Mouse (Mus musculus) neural tube, embryonic 13.5 days (tissue): ENCODE measurements around the gene Slc12a9. TPM values are rescaled to one million over a fixed set of nuclear protein-coding genes. Genes with fewer than 3 reads are reported as not detected.

Experiments
- ATAC-seq: fragments of 200-750 bp; cut with Nextera tagmentation; 2 replicates; pipeline ENCODE4 v1.8.0; 2017; ENCODE audit warnings: low read depth, mild to moderate bottlenecking, moderate TSS enrichment, moderate library complexity
- H3K27ac ChIP-seq: fragments of 300-500 bp; sonication (generic); replicated peaks from 2 replicates; pipeline ENCODE4 v1.5.1; 2015; ENCODE audit warnings: moderate library complexity, mild to moderate bottlenecking, inconsistent platforms
- H3K27me3 ChIP-seq: fragments of 300-500 bp; sonication (generic); 2 replicates; pipeline ENCODE4 v1.6.1; 2015; ENCODE audit warnings: mild to moderate bottlenecking, inconsistent platforms
- H3K36me3 ChIP-seq: fragments of 300-500 bp; sonication (generic); 2 replicates; pipeline ENCODE4 v1.6.1; 2015; ENCODE audit warnings: mild to moderate bottlenecking, inconsistent platforms
- H3K4me1 ChIP-seq: fragments of 300-500 bp; sonication (generic); replicated peaks from 2 replicates; pipeline ENCODE4 v1.6.1; 2015; ENCODE audit warnings: inconsistent platforms
- H3K4me2 ChIP-seq: fragments of 300-500 bp; sonication (generic); 2 replicates; pipeline ENCODE4 v1.6.1; 2015; ENCODE audit warnings: inconsistent platforms, mild to moderate bottlenecking, moderate library complexity
- H3K4me3 ChIP-seq: fragments of 300-500 bp; sonication (generic); 2 replicates; pipeline ENCODE4 v1.5.1; 2015; ENCODE audit warnings: mild to moderate bottlenecking, inconsistent platforms
- H3K9ac ChIP-seq: fragments of 300-500 bp; sonication (generic); 2 replicates; pipeline ENCODE4 v1.6.1; 2015; ENCODE audit warnings: moderate library complexity, mild to moderate bottlenecking, inconsistent platforms
- H3K9me3 ChIP-seq: fragments of 300-500 bp; sonication (generic); 2 replicates; pipeline ENCODE4 v1.6.1; 2016; ENCODE audit warnings: inconsistent platforms
- WGBS: fragments of 180-500 bp; shearing (Covaris S2); methylation state at CpG from one replicate; pipeline ENCODE4 v1.1.7; 2015; 5-methylcytosine and 5-hydroxymethylcytosine counted together
- polyA plus RNA-seq: library from polyadenylated mRNA; unstranded; fragments of >200 nt; fragmentation: Nextera tagmentation; extraction: Ambion mirVana; gene quantifications from 2 replicates; pipeline ENCODE4 v1.2.1, GENCODE M21; 2015

Gene Slc12a9
- 26.9 and 27.4 TPM in 2 replicates for polyA plus RNA-seq

DNA sequence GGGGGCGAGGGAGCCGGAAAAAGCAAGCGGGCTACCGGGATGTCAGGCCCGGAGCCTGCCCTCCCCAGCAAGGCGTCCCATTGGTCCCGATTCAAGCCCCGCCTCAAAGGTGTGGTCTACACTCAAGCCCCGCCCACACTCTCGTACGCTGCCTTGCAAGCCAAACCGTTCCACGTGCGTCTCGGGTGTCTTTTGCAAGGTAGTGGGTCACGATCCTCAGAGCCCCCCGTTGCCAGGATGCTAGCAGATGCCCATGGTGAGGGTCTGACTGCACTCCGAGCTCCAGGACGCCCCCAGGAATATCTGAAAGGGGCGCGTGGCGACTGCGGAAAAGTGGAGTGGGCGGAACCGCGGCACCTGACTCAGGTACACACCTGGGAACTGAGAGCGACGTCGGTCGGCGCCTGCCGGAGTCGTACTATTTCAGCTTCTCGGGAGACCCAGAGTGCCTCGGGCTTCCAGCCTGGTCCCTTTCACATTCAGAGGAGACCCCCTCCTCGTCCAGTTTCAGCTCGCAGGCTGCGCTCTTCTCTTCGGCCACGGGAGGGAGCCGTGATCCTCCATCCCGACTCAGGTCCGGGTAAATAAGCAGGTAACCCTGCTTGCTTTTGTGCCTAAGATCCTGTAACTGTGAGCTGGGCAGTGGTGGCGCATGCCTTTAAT lies at the start of gene Slc12a9:
Slc12a9 (minus strand) TSS at position 86 of the 663 bp plus-strand sequence.
- peaks cover 33% of the 10 kb centered on the region for H3K4me1 ChIP-seq
- H3K9ac ChIP-seq = peak within 1 kb of the TSS; percentile 87
- peak within 1 kb of the TSS; percentile 79 for H3K27ac ChIP-seq
- no peaks in the 10 kb centered on the region for H3K9me3 ChIP-seq
- peak within 1 kb of the TSS; percentile 65 for H3K4me3 ChIP-seq
- peak within 1 kb of the TSS; percentile 92 for H3K4me2 ChIP-seq
- no peaks in the 10 kb centered on the region; the same call in 1 of the 2 replicates for H3K36me3 ChIP-seq
- peak; percentile 92 for ATAC-seq
- H3K27me3 ChIP-seq = no peaks in the 10 kb centered on the region; the same call in 1 of the 2 replicates
- WGBS = under 1% methylated on average over 44 of the region's 44 CpGs

DNA sequence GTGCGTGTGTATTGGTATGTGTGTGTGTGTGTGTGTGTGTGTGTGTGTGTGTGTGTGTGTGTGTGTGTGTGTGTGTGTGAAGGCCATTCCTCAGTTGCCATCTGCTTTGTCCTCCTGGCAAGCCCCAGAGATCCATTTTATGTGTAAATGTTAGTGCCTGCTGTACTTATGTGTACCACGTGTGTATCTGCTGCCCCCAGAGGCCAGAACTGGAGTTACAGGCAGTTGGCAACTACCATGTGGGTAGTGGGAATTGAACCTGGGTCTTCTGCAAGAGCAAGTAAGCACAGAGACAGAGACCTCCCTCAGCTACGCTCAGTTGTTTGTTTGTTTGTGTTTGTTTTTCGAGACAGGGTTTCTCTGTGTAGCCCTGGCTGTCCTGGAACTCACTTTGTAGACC lies 47.8 kb upstream of the Slc12a9 start:
- no peaks in the 10 kb centered on the region for H3K27me3 ChIP-seq
- no peak for ATAC-seq
- H3K9ac ChIP-seq = no peak overlapping the region

DNA sequence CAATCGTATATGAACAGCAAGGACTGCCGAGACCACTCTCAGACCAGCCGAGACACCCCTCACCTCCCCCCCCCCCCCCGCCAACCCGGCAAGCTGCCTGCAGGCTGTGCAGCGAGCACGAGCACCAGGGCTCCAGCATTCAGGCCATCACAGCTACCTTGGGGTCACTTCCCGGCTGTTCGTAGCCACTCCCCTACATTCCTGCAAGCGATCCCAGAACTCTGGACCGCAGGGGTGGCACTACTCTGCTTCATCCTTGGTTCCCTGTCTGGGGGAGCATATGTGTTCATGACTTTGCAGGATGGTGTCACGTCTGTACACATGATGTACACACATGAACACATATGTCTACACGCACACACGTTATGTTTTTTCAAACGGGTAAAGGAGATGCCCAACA lies 44.2 kb upstream of the Slc12a9 start:
- no peak overlapping the region for H3K4me3 ChIP-seq
- no peaks in the 10 kb centered on the region for H3K9me3 ChIP-seq
- H3K9ac ChIP-seq = no peak overlapping the region; the same call in 1 of the 2 replicates
- no peak for ATAC-seq
- H3K4me1 ChIP-seq = peaks cover 16% of the 10 kb centered on the region
- no peak overlapping the region for H3K27ac ChIP-seq
- peaks cover 13% of the 10 kb centered on the region for H3K36me3 ChIP-seq
- H3K27me3 ChIP-seq = no peaks in the 10 kb centered on the region
- WGBS = 32% methylated on average over 11 of the region's 15 CpGs
- 0 out of 2 replicates have a peak overlapping the region, but pooled peaks have one; percentile 20 for H3K4me2 ChIP-seq

More for the DNA sequence above, 47.8 kb upstream of the Slc12a9 start:
- Histone ChIP-seq H3K27ac (no peak overlapping the region), H3K9me3 (no peaks in the 10 kb centered on the region), H3K4me2 (no peak overlapping the region), H3K36me3 (no peaks in the 10 kb centered on the region), H3K4me1 (peaks cover 12% of the 10 kb centered on the region), H3K4me3 (no peak overlapping the region)
- WGBS = 50% methylated on average over 4 of the region's 4 CpGs

DNA sequence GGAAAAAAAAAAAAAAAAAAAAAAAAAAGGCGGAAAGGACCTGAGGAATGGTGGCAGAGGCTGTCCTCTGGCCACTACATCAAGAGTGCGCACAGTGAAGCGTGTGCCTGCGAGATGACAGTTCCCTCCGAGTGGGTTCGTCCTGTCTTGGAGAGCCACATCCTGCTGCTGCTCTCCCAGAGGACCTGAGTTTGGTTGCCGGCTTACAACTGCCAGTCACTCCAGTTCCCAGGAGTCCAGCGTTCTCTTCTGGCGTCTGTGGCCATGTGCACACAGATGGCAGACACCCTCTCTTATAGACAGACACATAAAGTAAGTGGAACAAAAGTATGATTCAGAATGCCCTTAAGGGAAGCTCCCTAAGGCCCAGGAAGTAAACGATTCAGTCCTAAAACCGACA lies 43.8 kb upstream of the Slc12a9 start:
- H3K9ac ChIP-seq = no peak overlapping the region
- H3K4me1 ChIP-seq = peaks cover 16% of the 10 kb centered on the region
- 0 out of 2 replicates have a peak overlapping the region, but pooled peaks have one; percentile 20 for H3K4me2 ChIP-seq
- H3K4me3 ChIP-seq = no peak overlapping the region
- no peak for ATAC-seq
- H3K9me3 ChIP-seq = no peaks in the 10 kb centered on the region
- no peak overlapping the region for H3K27ac ChIP-seq
- no peaks in the 10 kb centered on the region for H3K27me3 ChIP-seq
- WGBS = 39% methylated on average over 11 of the region's 11 CpGs
- H3K36me3 ChIP-seq = peaks cover 17% of the 10 kb centered on the region

DNA sequence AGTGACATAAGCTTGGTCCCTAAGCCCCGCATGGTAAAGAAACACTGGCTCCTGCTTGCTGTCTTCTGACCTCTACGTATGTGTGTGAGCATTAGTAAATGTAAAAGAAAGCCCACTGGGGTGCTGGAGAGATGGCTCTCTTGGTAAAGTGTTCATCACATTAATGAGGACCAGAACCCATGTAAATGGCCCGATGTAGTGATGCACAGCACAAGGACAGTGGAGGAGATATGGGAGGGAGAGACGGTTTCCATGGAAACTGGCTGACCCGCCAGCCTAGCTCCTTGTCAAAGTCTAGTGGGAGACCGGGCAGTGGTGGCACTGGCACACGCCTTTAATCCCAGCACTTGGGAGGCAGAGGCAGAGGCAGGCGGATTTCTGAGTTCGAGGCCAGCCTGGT lies 43.3 kb upstream of the Slc12a9 start:
- no peak overlapping the region for H3K9ac ChIP-seq
- H3K4me3 ChIP-seq = no peak overlapping the region
- no peaks in the 10 kb centered on the region for H3K9me3 ChIP-seq
- H3K27me3 ChIP-seq = no peaks in the 10 kb centered on the region
- peaks cover 16% of the 10 kb centered on the region for H3K4me1 ChIP-seq
- WGBS = 42% methylated on average over 9 of the region's 9 CpGs
- H3K27ac ChIP-seq = no peak overlapping the region
- peaks cover 21% of the 10 kb centered on the region for H3K36me3 ChIP-seq
- ATAC-seq = peak; percentile 30; the same call in 1 of the 2 replicates
- H3K4me2 ChIP-seq = no peak overlapping the region

DNA sequence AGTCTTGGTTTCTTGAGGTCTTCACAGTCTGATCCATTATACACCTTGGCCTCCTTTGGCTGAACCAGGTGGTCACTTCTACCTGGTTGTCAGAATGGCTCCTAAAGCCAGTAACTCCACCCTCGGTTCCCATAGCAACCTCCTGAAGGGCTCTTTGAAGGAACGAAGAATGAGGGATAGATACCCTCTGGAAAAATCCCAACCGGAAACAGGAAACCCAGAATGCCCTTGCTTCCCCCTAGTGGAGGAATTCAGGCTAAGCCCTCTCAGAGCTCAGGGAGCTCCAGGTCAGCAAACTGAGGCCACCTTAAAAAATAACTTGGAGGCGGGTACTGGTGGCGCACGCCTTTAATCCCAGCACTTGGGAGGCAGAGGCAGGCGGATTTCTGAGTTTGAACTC lies 42.8 kb upstream of the Slc12a9 start:
- no peaks in the 10 kb centered on the region for H3K27me3 ChIP-seq
- no peak overlapping the region for H3K4me3 ChIP-seq
- H3K27ac ChIP-seq = no peak overlapping the region
- peaks cover 16% of the 10 kb centered on the region for H3K4me1 ChIP-seq
- WGBS = 42% methylated on average over 7 of the region's 7 CpGs
- H3K4me2 ChIP-seq = no peak overlapping the region
- no peaks in the 10 kb centered on the region for H3K9me3 ChIP-seq
- no peak overlapping the region for H3K9ac ChIP-seq
- ATAC-seq = 0 out of 2 replicates have a peak, but pooled peaks have one; percentile 5
- peaks cover 27% of the 10 kb centered on the region for H3K36me3 ChIP-seq

DNA sequence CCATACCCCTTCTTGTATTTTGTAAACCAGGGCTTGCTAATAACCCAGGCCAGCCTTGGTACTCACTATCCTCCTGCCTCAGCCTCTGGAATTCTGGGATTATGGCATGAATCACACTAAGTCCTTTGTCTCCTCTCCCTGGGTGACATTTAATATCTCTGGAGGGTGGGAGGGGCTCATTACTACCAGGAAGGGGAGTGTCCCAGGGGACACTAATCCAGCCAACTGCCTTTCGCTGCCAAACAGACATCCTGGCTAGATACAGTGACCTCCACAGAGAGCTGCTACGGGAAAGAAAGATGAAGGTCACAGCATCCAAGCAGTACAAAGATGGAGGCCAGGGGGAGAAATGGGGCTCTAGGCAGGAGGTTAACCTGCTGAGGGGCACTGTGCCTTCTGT lies 42.2 kb upstream of the Slc12a9 start:
- peaks cover 32% of the 10 kb centered on the region for H3K36me3 ChIP-seq
- H3K4me1 ChIP-seq = peaks cover 16% of the 10 kb centered on the region
- WGBS = 51% methylated on average over 2 of the region's 2 CpGs
- ATAC-seq = no peak
- H3K27me3 ChIP-seq = no peaks in the 10 kb centered on the region
- no peak overlapping the region for H3K4me2 ChIP-seq
- no peak overlapping the region for H3K27ac ChIP-seq
- no peak overlapping the region for H3K4me3 ChIP-seq
- H3K9ac ChIP-seq = no peak overlapping the region
- no peaks in the 10 kb centered on the region for H3K9me3 ChIP-seq

DNA sequence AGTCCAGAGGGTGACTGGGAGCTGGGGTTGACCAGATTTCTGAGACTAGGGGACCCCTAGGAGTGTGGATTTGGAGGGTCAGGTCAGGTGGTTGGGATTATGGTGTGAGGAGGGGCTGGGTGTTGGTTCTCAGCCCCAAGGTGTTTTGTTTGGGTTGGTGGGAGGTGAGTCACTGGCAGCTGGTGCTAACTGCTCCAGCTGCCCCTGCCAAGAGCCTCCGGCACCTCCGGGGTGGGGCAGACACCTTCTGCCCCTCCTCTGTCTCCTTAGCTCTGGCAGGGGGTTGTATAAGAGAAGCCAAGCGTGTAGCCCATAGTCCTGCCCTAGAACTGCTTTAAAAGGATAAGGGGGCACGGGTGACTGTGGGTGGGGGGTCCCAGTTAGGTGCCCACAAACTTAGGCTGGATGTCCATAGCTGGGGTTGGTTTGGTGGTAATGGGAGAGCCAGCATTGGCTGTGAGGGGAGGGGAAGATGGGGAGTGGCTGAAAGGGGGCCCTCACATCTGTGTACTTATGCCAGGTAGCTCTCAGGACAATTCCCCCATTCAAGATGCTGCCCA lies 41.2 kb upstream of the Slc12a9 start:
- Histone ChIP-seq H3K4me3 (no peak overlapping the region), H3K27ac (no peak overlapping the region), H3K27me3 (no peaks in the 10 kb centered on the region), H3K9me3 (no peaks in the 10 kb centered on the region), H3K4me2 (no peak overlapping the region), H3K36me3 (peaks cover 40% of the 10 kb centered on the region), H3K4me1 (peaks cover 16% of the 10 kb centered on the region), H3K9ac (no peak overlapping the region)
- WGBS = 93% methylated on average over 4 of the region's 4 CpGs
- no peak for ATAC-seq

DNA sequence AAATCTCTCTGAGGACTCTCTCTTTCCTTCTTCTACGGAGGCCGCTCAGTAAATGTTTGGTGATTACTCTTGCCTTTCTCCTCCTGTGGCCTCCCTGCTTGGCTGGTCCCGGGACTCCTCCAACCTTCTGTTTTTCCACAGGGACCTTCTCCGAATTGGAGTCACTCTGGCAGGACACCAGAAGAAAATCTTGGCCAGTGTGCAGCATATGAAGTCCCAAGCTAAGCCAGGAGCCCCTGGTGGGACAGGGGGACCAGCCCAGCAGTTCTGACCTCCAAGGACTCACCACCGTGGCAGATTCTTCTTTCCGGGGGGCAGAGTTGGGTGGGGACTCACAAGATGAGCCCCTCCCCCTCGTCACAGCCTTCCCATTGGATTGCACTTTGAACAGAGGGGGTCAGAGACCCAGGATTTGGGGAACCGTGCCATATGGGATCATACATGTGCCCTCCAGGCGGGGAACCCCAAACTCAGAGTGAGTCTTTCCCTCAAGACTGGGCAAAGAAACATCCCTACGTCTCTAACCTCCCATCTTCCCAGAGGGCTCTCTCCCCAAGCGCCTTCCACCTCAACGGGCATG lies 40.1 kb upstream of the Slc12a9 start:
- ATAC-seq = no peak
- no peak overlapping the region for H3K27ac ChIP-seq
- WGBS = 83% methylated on average over 12 of the region's 12 CpGs
- H3K36me3 ChIP-seq = peaks cover 44% of the 10 kb centered on the region
- H3K4me2 ChIP-seq = no peak overlapping the region
- peaks cover 16% of the 10 kb centered on the region for H3K4me1 ChIP-seq
- H3K4me3 ChIP-seq = no peak overlapping the region
- H3K9ac ChIP-seq = no peak overlapping the region
- H3K27me3 ChIP-seq = no peaks in the 10 kb centered on the region
- H3K9me3 ChIP-seq = no peaks in the 10 kb centered on the region

DNA sequence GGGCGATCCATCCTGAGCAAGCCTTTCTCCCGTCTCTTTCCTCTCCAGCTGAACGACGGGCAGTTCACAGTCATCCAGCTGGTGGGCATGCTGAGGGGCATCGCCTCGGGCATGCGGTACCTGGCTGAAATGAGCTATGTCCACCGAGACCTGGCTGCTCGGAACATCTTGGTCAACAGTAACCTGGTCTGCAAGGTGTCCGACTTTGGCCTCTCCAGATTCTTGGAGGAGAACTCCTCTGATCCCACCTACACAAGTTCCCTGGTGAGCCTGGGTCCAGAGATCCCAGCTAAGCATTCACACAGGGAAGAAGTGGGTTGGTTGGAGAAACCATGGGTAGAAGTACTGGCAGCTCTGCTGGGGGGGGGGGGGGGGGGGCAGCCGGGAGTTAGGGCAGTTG lies 36.3 kb upstream of the Slc12a9 start:
- ATAC-seq = no peak
- Histone ChIP-seq H3K9ac (no peak overlapping the region), H3K4me2 (no peak overlapping the region), H3K4me3 (no peak overlapping the region), H3K27ac (no peak overlapping the region), H3K9me3 (no peaks in the 10 kb centered on the region), H3K4me1 (no peaks in the 10 kb centered on the region), H3K36me3 (peaks cover 78% of the 10 kb centered on the region), H3K27me3 (no peaks in the 10 kb centered on the region)
- WGBS = 93% methylated on average over 11 of the region's 11 CpGs

DNA sequence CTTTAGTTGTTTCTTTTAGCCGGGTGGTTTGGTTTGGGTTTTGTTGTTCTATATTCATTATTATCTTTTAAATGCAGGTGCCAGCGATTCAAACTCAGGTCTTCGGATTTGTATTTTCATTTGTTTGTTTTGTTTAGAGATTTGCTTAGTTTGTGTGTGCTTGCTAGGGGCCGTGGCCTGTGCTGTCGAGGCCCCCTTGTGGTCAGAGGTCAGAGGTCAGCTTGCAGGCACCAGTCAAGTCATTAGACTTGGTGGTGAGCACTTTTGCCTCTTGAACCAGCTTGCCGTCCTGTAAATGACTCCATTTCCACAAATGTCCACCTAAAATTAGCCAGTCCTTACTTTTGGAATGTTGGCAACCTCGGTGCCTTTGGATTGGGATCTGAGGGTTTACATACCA lies 25.0 kb upstream of the Slc12a9 start:
- WGBS = 50% methylated on average over 7 of the region's 7 CpGs
- Histone ChIP-seq H3K27ac (no peak overlapping the region), H3K9ac (no peak overlapping the region), H3K9me3 (no peaks in the 10 kb centered on the region), H3K4me3 (no peak overlapping the region), H3K27me3 (no peaks in the 10 kb centered on the region), H3K4me1 (no peaks in the 10 kb centered on the region), H3K4me2 (no peak overlapping the region), H3K36me3 (peaks cover 61% of the 10 kb centered on the region)
- no peak for ATAC-seq

DNA sequence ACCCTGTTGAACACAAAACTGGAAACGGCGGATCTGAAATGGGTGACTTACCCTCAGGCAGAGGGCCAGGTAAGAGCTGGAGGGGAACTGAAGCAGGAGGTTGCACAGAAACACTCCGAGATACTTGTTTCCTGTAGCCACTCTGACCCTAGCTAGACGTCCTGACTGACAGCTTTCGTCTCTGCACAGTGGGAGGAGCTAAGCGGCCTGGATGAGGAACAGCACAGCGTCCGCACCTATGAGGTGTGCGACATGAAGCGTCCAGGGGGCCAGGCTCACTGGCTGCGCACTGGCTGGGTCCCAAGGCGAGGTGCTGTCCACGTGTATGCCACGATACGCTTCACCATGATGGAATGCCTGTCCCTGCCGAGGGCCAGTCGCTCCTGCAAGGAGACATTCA lies 20.7 kb upstream of the Slc12a9 start:
- no peaks in the 10 kb centered on the region for H3K9me3 ChIP-seq
- H3K4me1 ChIP-seq = peaks cover 35% of the 10 kb centered on the region
- no peak overlapping the region for H3K4me2 ChIP-seq
- no peak overlapping the region for H3K27ac ChIP-seq
- H3K9ac ChIP-seq = no peak overlapping the region
- peaks cover 29% of the 10 kb centered on the region; the same call in 1 of the 2 replicates for H3K36me3 ChIP-seq
- 90% methylated on average over 17 of the region's 17 CpGs for WGBS
- no peak for ATAC-seq
- H3K27me3 ChIP-seq = peaks cover 19% of the 10 kb centered on the region
- no peak overlapping the region for H3K4me3 ChIP-seq
